Mouse (Mus musculus) myocyte (in vitro differentiated cells): ENCODE measurements at regions not wholly inside any gene's neighbourhood (a gene's known extent, or its start where the extent isn't known, plus 50 kb on each side); places are given as distances from the start of the nearest gene placed in this dataset.

Experiments used
- CEBPB ChIP-seq: IDR thresholded peaks from 2 replicates; pipeline ENCODE4 v1.6.1; 2011; ENCODE audit warnings: mild to moderate bottlenecking, moderate library complexity; ENCODE audit not compliant: poor library complexity, insufficient read depth, severe bottlenecking
- E2F4 ChIP-seq: IDR thresholded peaks from one replicate; pipeline ENCODE4 v1.6.1; 2011; ENCODE audit warnings: mild to moderate bottlenecking, control low read depth, moderate library complexity; ENCODE audit not compliant: insufficient read depth
- MAX ChIP-seq: IDR thresholded peaks from one replicate; pipeline ENCODE4 v1.6.1; 2011; ENCODE audit warnings: low read depth, mild to moderate bottlenecking, control low read depth
- MYOG ChIP-seq, 3 experiments: IDR thresholded peaks; one replicate each; pipeline ENCODE4 v1.6.1; 2011; ENCODE audit warnings: control low read depth in 2 of 3, low read depth in 2 of 3, mild to moderate bottlenecking in 2 of 3; ENCODE audit not compliant: insufficient read length in 2 of 3, control insufficient read depth in 1 of 3, insufficient read depth in 1 of 3
- POLR2A ChIP-seq: IDR thresholded peaks from one replicate; pipeline ENCODE4 v1.6.1; 2011; ENCODE audit warnings: low read depth, mild to moderate bottlenecking, control low read depth, moderate library complexity; ENCODE audit not compliant: insufficient read length
- POLR2AphosphoS2 ChIP-seq: IDR thresholded peaks from one replicate; pipeline ENCODE4 v1.6.1; 2011; ENCODE audit warnings: low read depth, control low read depth; ENCODE audit not compliant: insufficient read length
- SRF ChIP-seq: IDR thresholded peaks from one replicate; pipeline ENCODE4 v1.6.1; 2011; ENCODE audit warnings: low read depth; ENCODE audit not compliant: control insufficient read depth, insufficient read length
- TCF12 ChIP-seq: IDR thresholded peaks from one replicate; pipeline ENCODE4 v1.6.1; 2011; ENCODE audit warnings: mild to moderate bottlenecking, control low read depth; ENCODE audit not compliant: poor library complexity, insufficient read depth, severe bottlenecking
- USF1 ChIP-seq: IDR thresholded peaks from one replicate; pipeline ENCODE4 v1.6.1; 2011; ENCODE audit warnings: low read depth, mild to moderate bottlenecking, control low read depth, moderate library complexity

DNA sequence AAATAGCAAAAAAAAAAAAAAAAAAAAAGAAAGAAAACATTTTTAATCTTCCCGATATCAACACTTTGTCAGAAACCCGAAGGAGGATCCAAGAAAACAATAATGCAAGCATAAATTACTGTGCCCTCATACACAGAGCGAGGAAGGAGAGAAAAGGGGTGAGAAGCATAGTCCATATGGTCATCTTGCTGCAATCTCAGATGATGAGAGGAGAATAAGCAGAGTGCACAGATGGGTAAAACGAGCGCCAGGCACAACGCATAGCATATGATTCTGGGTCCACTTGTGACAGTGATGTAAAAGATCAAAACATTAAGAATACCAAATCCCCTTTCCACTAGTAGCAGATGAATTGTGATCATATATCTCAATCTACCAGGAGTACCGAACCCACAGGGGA lies 152.1 kb downstream of the S1pr1 start:
- TF ChIP-seq USF1 (no peak), POLR2A (no peak), POLR2AphosphoS2 (no peak), TCF12 (no peak), MAX (no peak), CEBPB (no peak), E2F4 (no peak), MYOG (IDR thresholded peaks at IDR 0.05; ENCODE audit: control insufficient read depth in 1 of 3, insufficient read depth in 1 of 3, insufficient read length in 2 of 3, low read depth in 2 of 3) (no peak), SRF (no peak)
